Mouse (Mus musculus): ENCODE results near the gene Olfr110. TPM values are rescaled to one million over a fixed set of nuclear protein-coding genes. Genes with fewer than 3 reads are reported as not detected.

Gene Olfr110
- polyA plus RNA-seq (2012; rRNA removed): 0.03 TPM in 1 of 2 replicates, not detected in the other

DNA sequence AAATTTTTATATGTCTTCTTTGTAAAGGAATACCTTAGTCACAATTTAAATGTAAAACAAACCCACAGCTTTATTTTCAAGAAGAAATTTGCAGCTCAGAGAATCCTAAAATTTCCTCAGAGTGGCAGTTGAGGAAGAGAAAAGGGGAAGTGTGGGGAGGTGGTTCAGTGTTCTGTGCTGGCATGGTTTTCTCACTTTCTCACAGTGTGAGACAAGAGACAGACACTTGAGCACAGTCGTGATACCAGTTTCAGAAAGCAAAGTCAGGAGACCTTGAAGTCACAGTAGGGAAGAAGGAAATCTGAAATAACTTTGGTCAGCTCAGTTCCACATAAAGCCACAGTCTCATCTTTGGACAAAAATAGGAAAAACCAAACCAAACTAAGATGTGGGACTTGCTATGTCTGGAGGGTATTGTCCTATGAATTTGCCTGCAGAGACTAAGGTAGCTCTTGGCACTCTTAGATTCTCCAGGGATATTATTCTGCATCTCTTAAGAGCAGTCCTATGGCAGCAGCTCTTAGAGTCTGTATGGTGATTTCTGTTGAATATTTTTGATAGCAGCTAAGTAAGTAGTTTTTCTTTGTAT lies at the start of gene Olfr110:
TSS of gene Olfr110 (plus strand) at position 539 of the 589 bp plus-strand sequence.

DNA sequence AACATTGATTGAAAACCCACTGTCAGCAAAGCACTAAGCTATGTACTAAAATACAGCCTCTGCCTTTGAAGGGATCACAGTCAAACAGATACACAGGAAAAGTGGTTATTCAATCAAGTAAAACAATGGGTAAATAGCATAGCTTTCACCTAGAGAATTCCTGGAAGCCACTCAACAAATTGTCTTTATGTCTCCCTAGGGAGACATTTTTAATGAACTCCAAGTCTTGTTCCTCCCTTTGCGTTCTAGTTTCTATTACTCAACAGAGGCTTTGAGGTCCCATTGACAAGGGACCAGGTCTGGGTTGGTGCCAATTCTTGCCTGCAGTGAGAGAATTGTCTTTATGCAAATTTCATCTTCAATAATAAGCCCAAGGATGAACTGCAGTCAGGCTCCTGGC lies 47.1 kb upstream of the Olfr110 start, which contains the start of gene Olfr108:
TSS of gene Olfr108 (plus strand) at position 301 of the 400 bp plus-strand sequence.

DNA sequence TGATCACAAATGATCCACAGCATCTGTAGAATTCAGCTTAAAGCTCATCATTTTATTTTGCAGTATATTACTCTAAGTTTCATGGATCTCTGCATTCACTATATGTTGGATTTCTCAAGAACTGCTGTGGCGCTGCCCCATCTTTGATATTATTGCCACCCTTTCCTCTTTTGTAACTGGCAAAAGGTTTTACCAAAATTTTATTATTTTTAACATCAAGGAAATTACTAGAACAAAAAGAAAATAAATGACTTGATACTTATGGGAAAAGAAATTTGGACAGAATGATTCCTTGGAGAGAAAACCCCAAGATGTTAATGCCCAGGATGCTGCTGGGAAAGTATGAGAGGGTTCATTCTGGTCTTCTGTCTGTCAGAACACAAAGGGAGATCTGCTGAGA lies 33.7 kb upstream of the Olfr110 start, which contains the start of gene Olfr109:
TSS of gene Olfr109 (plus strand) at position 301 of the 400 bp plus-strand sequence.

DNA sequence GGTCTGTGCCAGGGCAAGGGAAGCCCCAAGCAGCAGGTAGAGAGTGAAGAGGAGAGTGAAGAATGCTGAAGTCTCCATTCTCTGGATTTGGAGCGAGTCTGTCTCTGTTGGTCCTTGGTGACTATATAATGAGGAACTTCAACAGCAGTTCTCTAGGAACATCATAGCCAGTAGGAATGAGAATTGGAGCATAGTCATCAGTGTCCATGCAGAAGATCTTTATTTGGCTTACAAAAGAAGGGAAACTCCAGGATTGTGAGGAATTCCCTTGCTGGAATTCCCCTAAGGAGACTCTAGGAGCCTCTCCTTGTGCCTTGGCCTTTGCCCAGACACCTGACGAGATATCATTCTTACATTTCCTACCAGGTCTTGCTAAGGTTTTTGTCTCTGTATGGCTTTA lies 8.8 kb upstream of the Olfr110 start, which contains the start of gene H2-M2:
TSS of gene H2-M2 (minus strand) at position 101 of the 400 bp plus-strand sequence.

DNA sequence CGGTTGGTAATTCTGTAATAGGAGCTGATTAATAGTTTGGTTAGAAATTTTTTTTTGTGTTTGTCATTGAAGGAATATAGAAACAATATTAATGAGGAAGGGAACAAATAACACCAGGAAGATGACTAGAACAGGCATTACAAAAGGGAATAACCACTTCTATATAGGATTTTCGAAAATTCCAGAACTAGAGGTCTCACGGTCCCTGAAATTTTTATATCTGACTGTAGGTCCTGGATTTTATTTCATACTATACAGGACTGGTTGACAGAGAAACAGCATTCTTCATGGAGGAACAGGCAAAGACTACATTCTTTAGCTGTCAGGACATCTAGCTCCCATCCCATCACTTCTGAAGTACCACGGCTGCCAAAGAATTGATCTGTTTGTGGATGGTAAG lies 15.5 kb downstream of the Olfr110 start, which contains the start of gene Olfr111:
TSS of gene Olfr111 (plus strand) at position 301 of the 400 bp plus-strand sequence.

Other genes starting within 250 kb of the Olfr110 start
- gene Olfr98, start 228.7 kb upstream of the Olfr110 start, polyA plus RNA-seq (2012; rRNA removed): not detected in 2 replicates
- 0.83 and 0.98 TPM in 2 replicates for gene H2-M3, start 222.2 kb upstream of the Olfr110 start, polyA plus RNA-seq (2012; rRNA removed)
- not detected in 2 replicates for gene Olfr99, start 209.0 kb upstream of the Olfr110 start, polyA plus RNA-seq (2012; rRNA removed)
- gene Olfr101, start 188.2 kb upstream of the Olfr110 start, polyA plus RNA-seq (2012; rRNA removed): not detected in 2 replicates
- gene Olfr102, start 175.4 kb upstream of the Olfr110 start, polyA plus RNA-seq (2012; rRNA removed): not detected in 2 replicates
- not detected in 2 replicates for gene Olfr103, start 152.8 kb upstream of the Olfr110 start, polyA plus RNA-seq (2012; rRNA removed)
- not detected in 2 replicates for gene Olfr104-ps, start 132.9 kb upstream of the Olfr110 start, polyA plus RNA-seq (2012; rRNA removed)
- not detected in 2 replicates for gene Olfr105-ps, start 113.4 kb upstream of the Olfr110 start, polyA plus RNA-seq (2012; rRNA removed)
- not detected in 2 replicates for gene Olfr106-ps, start 102.1 kb upstream of the Olfr110 start, polyA plus RNA-seq (2012; rRNA removed)
- not detected in 2 replicates for gene Olfr107, start 93.2 kb upstream of the Olfr110 start, polyA plus RNA-seq (2012; rRNA removed)
- not detected in 2 replicates for gene Olfr108, start 47.0 kb upstream of the Olfr110 start, polyA plus RNA-seq (2012; rRNA removed)
- not detected in 2 replicates for gene Olfr109, start 33.6 kb upstream of the Olfr110 start, polyA plus RNA-seq (2012; rRNA removed)
- not detected in 2 replicates for gene H2-M2, start 8.9 kb upstream of the Olfr110 start, polyA plus RNA-seq (2012; rRNA removed)
- gene Olfr111, start 15.6 kb downstream of the Olfr110 start, polyA plus RNA-seq (2012; rRNA removed): 0.04 and 0.05 TPM in 2 replicates
- gene Olfr112, start 77.0 kb downstream of the Olfr110 start, polyA plus RNA-seq (2012; rRNA removed): not detected in 2 replicates
- not detected in 2 replicates for gene Olfr113, start 85.2 kb downstream of the Olfr110 start, polyA plus RNA-seq (2012; rRNA removed)
- not detected in 2 replicates for gene Olfr114, start 100.3 kb downstream of the Olfr110 start, polyA plus RNA-seq (2012; rRNA removed)
- gene Olfr115, start 134.6 kb downstream of the Olfr110 start, polyA plus RNA-seq (2012; rRNA removed): not detected in 2 replicates
- not detected in 2 replicates for gene Olfr116, start 134.7 kb downstream of the Olfr110 start, polyA plus RNA-seq (2012; rRNA removed)
- gene Olfr117, start 171.3 kb downstream of the Olfr110 start, polyA plus RNA-seq (2012; rRNA removed): not detected in 2 replicates
- not detected in 2 replicates for gene Olfr118, start 174.5 kb downstream of the Olfr110 start, polyA plus RNA-seq (2012; rRNA removed)
- not detected in 2 replicates for gene Olfr119, start 204.1 kb downstream of the Olfr110 start, polyA plus RNA-seq (2012; rRNA removed)
- gene Olfr120, start 229.3 kb downstream of the Olfr110 start, polyA plus RNA-seq (2012; rRNA removed): not detected in 2 replicates

Data from central nervous system, embryonic 18 days (tissue).